Comparison of ENCODE assay signal across 23 mouse cellular contexts in the genomic region with DNA sequence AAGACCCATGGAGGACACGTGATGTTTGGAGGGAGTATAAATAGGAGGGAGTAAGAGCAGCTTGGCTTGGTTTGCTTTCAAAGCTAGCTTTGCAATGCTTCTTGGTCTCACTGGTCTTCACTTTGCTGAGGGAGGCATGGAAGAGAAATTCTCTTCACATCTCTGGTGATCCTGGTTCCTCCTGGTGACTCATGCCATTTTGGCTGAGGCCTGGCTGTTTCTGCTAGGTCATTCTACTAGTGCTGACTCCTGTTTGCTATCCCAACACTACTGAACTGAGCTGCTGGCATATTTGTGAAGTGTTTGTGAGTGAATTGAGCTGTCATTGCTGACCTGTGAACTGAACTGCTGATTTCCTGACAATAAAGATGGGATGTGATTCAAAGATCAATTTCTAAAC.
"Had no signal": no experiment of that assay in that cellular context is flagged by ENCODE, and none has a peak within 500 bp of the region (broad histone marks: within the 10 kb centered on the region; RNA-seq: fewer than 3 reads in every experiment).

No protein-coding gene starts in this region.

- H3K4me3 ChIP-seq: intestine, embryonic 15.5 days; kidney, embryonic 15.5 days; limb, embryonic 12.5 days; limb, embryonic 15.5 days; midbrain, embryonic 12.5 days; midbrain, embryonic 15.5 days; neural tube, embryonic 12.5 days; neural tube, embryonic 15.5 days; stomach, embryonic 15.5 days had no signal

- H3K4me1 ChIP-seq: intestine, embryonic 15.5 days; kidney, embryonic 15.5 days; limb, embryonic 12.5 days; midbrain, embryonic 12.5 days; midbrain, embryonic 15.5 days; neural tube, embryonic 12.5 days; neural tube, embryonic 15.5 days; stomach, embryonic 15.5 days had no signal

- H3K9me3 ChIP-seq: intestine, embryonic 15.5 days; kidney, embryonic 15.5 days; limb, embryonic 12.5 days; limb, embryonic 15.5 days; midbrain, embryonic 12.5 days; midbrain, embryonic 15.5 days; neural tube, embryonic 12.5 days; neural tube, embryonic 15.5 days; stomach, embryonic 15.5 days had no signal

- ATAC-seq: intestine, embryonic 15.5 days; liver, postnatal 0 days; midbrain, embryonic 15.5 days had no signal

- H3K9ac ChIP-seq: intestine, embryonic 15.5 days; kidney, embryonic 15.5 days; limb, embryonic 12.5 days; limb, embryonic 15.5 days; liver, embryonic 14.5 days; liver, postnatal 0 days; midbrain, embryonic 12.5 days; midbrain, embryonic 15.5 days; neural tube, embryonic 12.5 days; neural tube, embryonic 15.5 days; stomach, embryonic 15.5 days had no signal

- H3K36me3 ChIP-seq: intestine, embryonic 15.5 days; kidney, embryonic 15.5 days; limb, embryonic 12.5 days; limb, embryonic 15.5 days; midbrain, embryonic 12.5 days; midbrain, embryonic 15.5 days; neural tube, embryonic 12.5 days; neural tube, embryonic 15.5 days; stomach, embryonic 15.5 days had no signal

- DNase-seq: kidney, adult 11 months; kidney, adult 8-10 months; kidney, postnatal 10 days; kidney, postnatal 36 days; layer of hippocampus, postnatal 36 days; left cerebral cortex, postnatal 4 days; liver, postnatal 0 days; right cerebral cortex, adult 18-20 months; right cerebral cortex, postnatal 14 days; right cerebral cortex, postnatal 4 days; thymus, postnatal 25 days had no signal

- H3K27ac ChIP-seq: intestine, embryonic 15.5 days; kidney, embryonic 15.5 days; limb, embryonic 12.5 days; limb, embryonic 15.5 days; liver, embryonic 14.5 days; macrophage; midbrain, embryonic 12.5 days; midbrain, embryonic 15.5 days; neural tube, embryonic 12.5 days; neural tube, embryonic 15.5 days; stomach, embryonic 15.5 days had no signal

- H3K27me3 ChIP-seq: intestine, embryonic 15.5 days; kidney, embryonic 15.5 days; limb, embryonic 12.5 days; limb, embryonic 15.5 days; midbrain, embryonic 12.5 days; midbrain, embryonic 15.5 days; neural tube, embryonic 12.5 days; neural tube, embryonic 15.5 days; stomach, embryonic 15.5 days had no signal

- H3K4me2 ChIP-seq: intestine, embryonic 15.5 days; kidney, embryonic 15.5 days; limb, embryonic 12.5 days; limb, embryonic 15.5 days; liver, embryonic 11.5 days; midbrain, embryonic 12.5 days; midbrain, embryonic 15.5 days; neural tube, embryonic 12.5 days; neural tube, embryonic 15.5 days; stomach, embryonic 15.5 days had no signal
